ENCODE assay signal across 8 mouse cellular contexts in genomic region chr4:83323201-83323903, GRCm38 (mm10). TPM values are rescaled to one million over a fixed set of nuclear protein-coding genes. Genes with fewer than 3 reads are reported as not detected.
DNase-seq lines count a peak whose midpoint lies in the region; ATAC-seq and TF ChIP-seq lines count a peak whose summit lies in the region.

No protein-coding gene starts in this region.

- peak overlapping the region; percentile 79 for H3K9ac ChIP-seq in embryonic facial prominence, embryonic 13.5 days
- peak overlapping the region; percentile 66 for H3K9ac ChIP-seq in liver, embryonic 11.5 days (ENCODE audit: low read depth, low read length)

- no peaks in the 10 kb centered on the region for H3K9me3 ChIP-seq in embryonic facial prominence, embryonic 13.5 days
- H3K9me3 ChIP-seq in liver, embryonic 11.5 days (ENCODE audit: control insufficient read depth, low read length) = no peaks in the 10 kb centered on the region

- 0 out of 2 replicates have a peak, but pooled peaks have one; percentile 56 for ATAC-seq in embryonic facial prominence, embryonic 13.5 days (ENCODE audit: insufficient number of reproducible peaks, insufficient read depth, low FRiP score, low TSS enrichment, low read depth)
- peak; percentile 68 for ATAC-seq in liver, embryonic 11.5 days (replicated peaks; ENCODE audit: low FRiP score)

- peak overlapping the region; percentile 92 for H3K4me2 ChIP-seq in embryonic facial prominence, embryonic 13.5 days
- H3K4me2 ChIP-seq in liver, embryonic 11.5 days = peak overlapping the region; percentile 98
- peak overlapping the region; percentile 93 for H3K4me2 ChIP-seq in myocyte (ENCODE audit: low read depth)

- no peaks in the 10 kb centered on the region for H3K36me3 ChIP-seq in embryonic facial prominence, embryonic 13.5 days
- H3K36me3 ChIP-seq in liver, embryonic 11.5 days (ENCODE audit: control insufficient read depth, insufficient read depth, low read length) = no peaks in the 10 kb centered on the region
- no peaks in the 10 kb centered on the region for H3K36me3 ChIP-seq in myocyte (ENCODE audit: control insufficient read depth, insufficient read depth)

- H3K4me3 ChIP-seq in embryonic facial prominence, embryonic 13.5 days = peak overlapping the region; percentile 77
- peak overlapping the region; percentile 80 for H3K4me3 ChIP-seq in liver, embryonic 11.5 days (ENCODE audit: low read depth, low read length)
- H3K4me3 ChIP-seq in myocyte = peak overlapping the region; percentile 87

- H3K4me1 ChIP-seq in embryonic facial prominence, embryonic 13.5 days = peaks cover 8% of the 10 kb centered on the region
- peaks cover 5% of the 10 kb centered on the region; the same call in 1 of the 2 replicates for H3K4me1 ChIP-seq in liver, embryonic 11.5 days (replicated peaks; ENCODE audit: control insufficient read depth, insufficient read depth, low read length)

- H3K79me2 ChIP-seq in myocyte (ENCODE audit: control insufficient read depth, insufficient read depth) = peaks cover 48% of the 10 kb centered on the region

- peaks cover 7% of the 10 kb centered on the region; the same call in 1 of the 2 replicates for H3K27me3 ChIP-seq in embryonic facial prominence, embryonic 13.5 days
- H3K27me3 ChIP-seq in liver, embryonic 11.5 days (replicated peaks; ENCODE audit: control insufficient read depth, insufficient read depth, low read length) = peaks cover 3% of the 10 kb centered on the region; the same call in 1 of the 2 replicates
- no peaks in the 10 kb centered on the region for H3K27me3 ChIP-seq in myocyte (ENCODE audit: control insufficient read depth, insufficient read depth, insufficient read length)

- peak overlapping the region; percentile 62 for H3K27ac ChIP-seq in embryonic facial prominence, embryonic 13.5 days
- no peak overlapping the region for H3K27ac ChIP-seq in liver, embryonic 11.5 days (ENCODE audit: low read depth, low read length)

- 2% methylated on average over 48 of the region's 48 CpGs for WGBS in embryonic facial prominence, embryonic 13.5 days
- WGBS in liver, embryonic 11.5 days = 3% methylated on average over 48 of the region's 48 CpGs

- peak overlapping the region; percentile 57 for H3ac ChIP-seq in myocyte (ENCODE audit: control insufficient read depth, insufficient read length)

- DNase-seq in left cerebral cortex, adult 18-20 months (ENCODE audit: low spot score in 2 of 2) = peak; percentile 53 to 54
- DNase-seq in left cerebral cortex, adult 11 months (ENCODE audit: low spot score) = no peak
- peak; percentile 84 to 87 for DNase-seq in heart, adult 9 months (ENCODE audit: low spot score in 2 of 2)
- peak; percentile 81 for DNase-seq in kidney, adult 9 months
- DNase-seq in liver, embryonic 11.5 days (ENCODE audit: low spot score) = peak; percentile 76
- peak; percentile 74 to 78 for DNase-seq in spleen, postnatal 36 days (ENCODE audit: low spot score in 2 of 2)

- TF ChIP-seq POLR2A in myocyte (IDR thresholded peaks at IDR 0.05; ENCODE audit: insufficient read length, low read depth) = no peak

TF ChIP-seq in myocyte, 11 proteins besides CTCF, POLR2A, EP300 and RAD21:
- no peak for TF ChIP-seq USF1 (IDR thresholded peaks at IDR 0.05; ENCODE audit: low read depth)
- TF ChIP-seq MAX (IDR thresholded peaks at IDR 0.05; ENCODE audit: low read depth) = no peak
- TF ChIP-seq CEBPB (IDR thresholded peaks at IDR 0.05; ENCODE audit: insufficient read depth, poor library complexity, severe bottlenecking) = peak; percentile 39; the same call in 1 of the 2 replicates
- peak; percentile 23 for TF ChIP-seq E2F4 (IDR thresholded peaks at IDR 0.05; ENCODE audit: insufficient read depth)
- TF ChIP-seq MYOG (IDR thresholded peaks at IDR 0.05; ENCODE audit: control insufficient read depth in 1 of 3, insufficient read depth in 1 of 3, insufficient read length in 2 of 3, low read depth in 2 of 3) = peak in 1 of 3 experiments; percentile 39
- peak in 1 of 3 experiments; percentile 42 for TF ChIP-seq MYOD1 (IDR thresholded peaks at IDR 0.05; ENCODE audit: control insufficient read depth in 1 of 3, insufficient read length in 2 of 3, low read depth in 2 of 3)

RNA-seq across cellular contexts. Expression of gene Ttc39b, which starts 0.7 kb away (rescaled TPM):
- total RNA-seq in left cerebral cortex, adult 18-20 months (2021) = 10 to 100 TPM; 65.1 to 69.9 TPM
- 3.5 and 3.9 TPM in 2 replicates for polyA plus RNA-seq in embryonic facial prominence, embryonic 13.5 days (2015; fragmentation: Nextera tagmentation; extraction: Ambion mirVana)
- 5.1 and 5.6 TPM in 2 replicates for polyA plus RNA-seq in liver, embryonic 11.5 days (2014; fragmentation: Nextera tagmentation; extraction: Ambion mirVana)
- polyA plus RNA-seq in myocyte (2012; fragmentation: generic; extraction: Trizol) = 19.3 TPM
